Mouse (Mus musculus) cortical plate, adult 2 months (tissue): Measurements from ENCODE around the gene Chchd5. TPM values are rescaled to one million over a fixed set of nuclear protein-coding genes. Genes with fewer than 3 reads are reported as not detected.

ENCODE experiments used
- H3K27ac ChIP-seq: fragments of 200-500 bp; 2 replicates; pipeline ENCODE4 v1.5.1; 2012; ENCODE audit warnings: low read length, control low read depth, inconsistent platforms; ENCODE audit not compliant: insufficient read depth
- H3K4me1 ChIP-seq: fragments of 200-500 bp; 2 replicates; pipeline ENCODE4 v1.6.1; 2011; ENCODE audit warnings: low read length; ENCODE audit not compliant: control insufficient read depth, insufficient read depth
- H3K4me3 ChIP-seq: fragments of 200-500 bp; 2 replicates; pipeline ENCODE4 v1.5.1; 2011; ENCODE audit warnings: mild to moderate bottlenecking, low read length, control low read depth; ENCODE audit not compliant: insufficient read depth
- CTCF ChIP-seq: fragments of 200-500 bp; IDR thresholded peaks from 2 replicates; pipeline ENCODE4 v1.5.1; 2011; ENCODE audit warnings: mild to moderate bottlenecking, control low read depth, low read length; ENCODE audit not compliant: insufficient read depth; ENCODE audit errors: extremely low read depth
- POLR2A ChIP-seq: fragments of 200-500 bp; IDR thresholded peaks from 2 replicates; pipeline ENCODE4 v1.6.1; 2011; ENCODE audit warnings: mild to moderate bottlenecking, low read length, control low read depth; ENCODE audit not compliant: insufficient read depth; ENCODE audit errors: extremely low read depth
- polyA plus RNA-seq: library from polyadenylated mRNA; depleted of rRNA; stranded (reverse); fragments of >200 nt; gene quantifications from 2 replicates; pipeline ENCODE4 v1.2.3, GENCODE M21; 2012; rRNA removed

Gene Chchd5
- 16.0 and 17.4 TPM in 2 replicates for polyA plus RNA-seq

GRCm38 (mm10) chr2:129129412-129129929 is at the start of gene Chchd5:
Gene Chchd5 (plus strand): TSS chr2:129129700.
- peak; percentile 67 for TF ChIP-seq POLR2A
- no peak for TF ChIP-seq CTCF
- Histone ChIP-seq H3K4me3 (peak within 1 kb of the TSS; percentile 52), H3K27ac (peak within 1 kb of the TSS; percentile 68), H3K4me1 (peaks cover 3% of the 10 kb centered on the region)

GRCm38 (mm10) chr2:129081097-129081496 is 48.4 kb upstream of the Chchd5 start:
- TF ChIP-seq POLR2A (no peak), CTCF (no peak)
- no peak overlapping the region for H3K4me3 ChIP-seq
- H3K4me1 ChIP-seq = no peaks in the 10 kb centered on the region
- H3K27ac ChIP-seq = no peak overlapping the region

- no peak overlapping the region for H3K27ac ChIP-seq
- H3K4me1 ChIP-seq = no peaks in the 10 kb centered on the region
- no peak for TF ChIP-seq POLR2A
- no peak for TF ChIP-seq CTCF
- no peak overlapping the region for H3K4me3 ChIP-seq
Measured at GRCm38 (mm10) chr2:129083514-129083913, 46.0 kb upstream of the Chchd5 start.

DNA sequence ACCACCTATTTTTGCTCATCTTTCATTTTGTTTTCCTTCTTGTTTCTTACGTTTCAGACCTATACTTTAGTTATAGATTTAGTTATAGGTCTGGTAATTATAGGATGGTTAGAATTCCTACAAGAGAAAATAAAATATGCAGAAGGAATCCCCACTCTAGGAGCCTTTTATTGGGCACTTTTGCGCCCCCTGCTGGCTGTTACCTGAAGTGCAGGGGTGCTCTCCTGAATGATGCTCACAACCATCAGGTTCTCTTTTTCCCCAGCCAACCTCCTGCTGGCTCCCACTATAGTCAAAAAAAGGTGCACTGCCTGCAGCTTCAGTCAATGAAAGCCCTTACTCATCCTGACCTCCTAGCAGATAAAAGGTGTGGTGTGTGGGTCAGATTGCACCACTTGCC is 44.5 kb upstream of the Chchd5 start:
- peak; percentile 61 for TF ChIP-seq CTCF
- TF ChIP-seq POLR2A = no peak
- H3K4me3 ChIP-seq = no peak overlapping the region
- peaks cover 2% of the 10 kb centered on the region; the same call in 1 of the 2 replicates for H3K4me1 ChIP-seq
- no peak overlapping the region for H3K27ac ChIP-seq

GRCm38 (mm10) chr2:129087520-129087919 is 42.0 kb upstream of the Chchd5 start:
- TF ChIP-seq POLR2A = no peak
- no peak for TF ChIP-seq CTCF
- Histone ChIP-seq H3K4me1 (peaks cover 12% of the 10 kb centered on the region), H3K4me3 (no peak overlapping the region), H3K27ac (no peak overlapping the region)

GRCm38 (mm10) chr2:129090370-129090769 is 39.1 kb upstream of the Chchd5 start:
- no peak for TF ChIP-seq CTCF
- TF ChIP-seq POLR2A = no peak
- Histone ChIP-seq H3K4me3 (no peak overlapping the region), H3K4me1 (peaks cover 20% of the 10 kb centered on the region), H3K27ac (peak overlapping the region; percentile 85)

- peaks cover 20% of the 10 kb centered on the region for H3K4me1 ChIP-seq
- no peak overlapping the region for H3K4me3 ChIP-seq
- no peak for TF ChIP-seq CTCF
- no peak for TF ChIP-seq POLR2A
- peak overlapping the region; percentile 73 for H3K27ac ChIP-seq
Measured at GRCm38 (mm10) chr2:129092810-129093209, 36.7 kb upstream of the Chchd5 start.

GRCm38 (mm10) chr2:129093926-129094724 is 35.4 kb upstream of the Chchd5 start:
- H3K27ac ChIP-seq = peak overlapping the region; percentile 43; the same call in 1 of the 2 replicates
- TF ChIP-seq CTCF (no peak), POLR2A (no peak)
- H3K4me1 ChIP-seq = peaks cover 20% of the 10 kb centered on the region
- H3K4me3 ChIP-seq = no peak overlapping the region

- TF ChIP-seq CTCF (no peak), POLR2A (peak; percentile 62; the same call in 1 of the 2 replicates)
- H3K27ac ChIP-seq = no peak within 1 kb of the TSS
Measured at GRCm38 (mm10) chr2:129100784-129101310, 28.7 kb upstream of the Chchd5 start, which contains the start of gene Polr1b. Gene Polr1b (plus strand): TSS chr2:129100995.

More at GRCm38 (mm10) chr2:129100784-129101310, 28.7 kb upstream of the Chchd5 start, which contains the start of gene Polr1b:
- Histone ChIP-seq H3K4me3 (peak within 1 kb of the TSS; percentile 67), H3K4me1 (no peaks in the 10 kb centered on the region)
